Mouse (Mus musculus): Measurements from ENCODE around the gene Enpp3. TPM values are rescaled to one million over a fixed set of nuclear protein-coding genes. Genes with fewer than 3 reads are reported as not detected.

The Enpp3 gene
- polyA plus RNA-seq, 1 experiment from 2014 or later = 10.9 TPM

GRCm38 (mm10) chr10:24741229-24742198, 101.1 kb downstream of the Enpp3 start:
- H3K27ac ChIP-seq (ENCODE audit: low read depth) = no peak overlapping the region
- WGBS = 35% methylated on average over 7 of the region's 7 CpGs
- H3K27me3 ChIP-seq (replicated peaks; ENCODE audit: control insufficient read depth, insufficient read depth, low read length) = no peaks in the 10 kb centered on the region
- no peaks in the 10 kb centered on the region for H3K36me3 ChIP-seq (ENCODE audit: control insufficient read depth, insufficient read depth, low read length)
- H3K4me1 ChIP-seq (replicated peaks; ENCODE audit: control insufficient read depth, insufficient read depth, low read length) = no peaks in the 10 kb centered on the region
- H3K4me3 ChIP-seq (ENCODE audit: low read depth, low read length) = no peak overlapping the region
- H3K4me2 ChIP-seq (ENCODE audit: low read length) = no peak overlapping the region
- ATAC-seq (replicated peaks; ENCODE audit: low FRiP score, low TSS enrichment, low read depth) (peak; percentile 90), DNase-seq (ENCODE audit: low spot score) (no peak)
- H3K9me3 ChIP-seq (ENCODE audit: control insufficient read depth, low read length) = no peaks in the 10 kb centered on the region
- H3K9ac ChIP-seq (ENCODE audit: low read length) = no peak overlapping the region

DNA sequence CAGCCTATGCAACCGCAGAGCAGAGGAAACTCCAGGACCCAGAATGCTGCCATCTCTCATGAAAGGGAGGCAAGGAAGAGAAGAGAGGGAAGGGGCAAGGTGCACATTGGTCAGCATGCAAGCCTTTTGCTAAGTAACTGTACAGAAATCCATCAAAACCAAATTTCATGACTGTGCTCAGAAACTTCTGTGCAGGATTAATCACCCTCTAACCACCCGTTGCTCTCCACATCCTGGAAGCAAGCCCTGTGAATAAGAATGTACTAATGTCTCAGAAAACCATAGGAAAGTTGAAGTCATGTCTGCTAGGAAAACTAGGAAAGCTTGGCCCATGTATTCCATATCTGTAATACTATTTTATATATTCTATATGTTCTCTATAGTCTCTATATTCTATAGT, 103.5 kb downstream of the Enpp3 start:
- Histone ChIP-seq H3K36me3 (ENCODE audit: control insufficient read depth, insufficient read depth, low read length) (no peaks in the 10 kb centered on the region), H3K4me2 (ENCODE audit: low read length) (no peak overlapping the region), H3K27me3 (replicated peaks; ENCODE audit: control insufficient read depth, insufficient read depth, low read length) (no peaks in the 10 kb centered on the region), H3K4me3 (ENCODE audit: low read depth, low read length) (no peak overlapping the region), H3K27ac (ENCODE audit: low read depth) (no peak overlapping the region), H3K9ac (ENCODE audit: low read length) (no peak overlapping the region), H3K9me3 (ENCODE audit: control insufficient read depth, low read length) (0 out of 2 replicates have a peak, but pooled peaks cover 2% of the 10 kb centered on the region), H3K4me1 (replicated peaks; ENCODE audit: control insufficient read depth, insufficient read depth, low read length) (no peaks in the 10 kb centered on the region)
- DNase-seq (ENCODE audit: low spot score) (peak; percentile 48), ATAC-seq (replicated peaks; ENCODE audit: low FRiP score, low TSS enrichment, low read depth) (no peak)
- WGBS = 71% methylated on average over 2 of the region's 2 CpGs

GRCm38 (mm10) chr10:24738456-24738855, 104.2 kb downstream of the Enpp3 start:
- Histone ChIP-seq H3K27ac (ENCODE audit: low read depth) (no peak overlapping the region), H3K9me3 (ENCODE audit: control insufficient read depth, low read length) (0 out of 2 replicates have a peak, but pooled peaks cover 2% of the 10 kb centered on the region), H3K27me3 (replicated peaks; ENCODE audit: control insufficient read depth, insufficient read depth, low read length) (no peaks in the 10 kb centered on the region), H3K36me3 (ENCODE audit: control insufficient read depth, insufficient read depth, low read length) (no peaks in the 10 kb centered on the region), H3K4me2 (ENCODE audit: low read length) (no peak overlapping the region), H3K4me1 (replicated peaks; ENCODE audit: control insufficient read depth, insufficient read depth, low read length) (no peaks in the 10 kb centered on the region), H3K9ac (ENCODE audit: low read length) (no peak overlapping the region), H3K4me3 (ENCODE audit: low read depth, low read length) (no peak overlapping the region)
- 68% methylated on average over 2 of the region's 2 CpGs for WGBS
- DNase-seq (ENCODE audit: low spot score) = no peak
- no peak for ATAC-seq (replicated peaks; ENCODE audit: low FRiP score, low TSS enrichment, low read depth)

DNA sequence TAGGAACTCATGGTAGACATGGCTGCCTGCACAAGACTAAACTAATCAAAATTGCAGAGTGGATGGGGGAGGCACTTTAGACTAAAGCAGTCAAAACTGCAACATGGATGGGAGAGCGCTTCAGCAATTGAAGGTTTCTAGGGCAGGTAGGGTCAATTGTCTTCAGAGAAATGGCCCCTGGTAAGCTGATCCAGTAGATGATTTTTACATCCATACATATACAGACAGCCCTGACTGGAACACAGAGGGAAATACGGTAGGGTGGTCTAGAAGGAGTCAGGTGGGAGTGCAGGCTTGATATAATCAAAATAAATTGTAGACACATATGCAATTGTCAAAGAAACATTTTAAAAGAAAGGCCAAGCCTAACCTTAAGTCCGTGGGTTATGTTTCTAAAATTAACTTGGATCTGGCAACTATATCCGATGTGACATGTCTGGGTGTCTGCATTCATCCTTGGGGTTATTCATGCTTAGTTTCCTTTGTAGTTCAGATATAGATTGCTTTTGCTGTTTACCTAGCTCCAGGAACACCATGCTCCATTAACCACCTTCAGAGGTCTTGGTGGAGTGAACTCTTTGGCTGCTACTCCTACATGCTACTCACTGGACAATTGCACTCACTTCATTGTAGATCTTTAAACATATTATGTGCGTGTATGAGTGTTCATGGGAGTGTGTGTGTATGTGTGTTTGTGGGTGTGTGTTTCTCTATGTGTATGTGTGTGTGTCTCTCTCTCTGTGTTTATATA, 107.4 kb downstream of the Enpp3 start:
- no peaks in the 10 kb centered on the region for H3K27me3 ChIP-seq (replicated peaks; ENCODE audit: control insufficient read depth, insufficient read depth, low read length)
- 0 out of 2 replicates have a peak, but pooled peaks cover 2% of the 10 kb centered on the region for H3K9me3 ChIP-seq (ENCODE audit: control insufficient read depth, low read length)
- WGBS = 86% methylated on average over 5 of the region's 5 CpGs
- H3K4me3 ChIP-seq (ENCODE audit: low read depth, low read length) = no peak overlapping the region
- peak; percentile 35 for DNase-seq (ENCODE audit: low spot score)
- no peak overlapping the region for H3K27ac ChIP-seq (ENCODE audit: low read depth)
- no peaks in the 10 kb centered on the region for H3K36me3 ChIP-seq (ENCODE audit: control insufficient read depth, insufficient read depth, low read length)
- H3K4me2 ChIP-seq (ENCODE audit: low read length) = no peak overlapping the region
- no peak for ATAC-seq (replicated peaks; ENCODE audit: low FRiP score, low TSS enrichment, low read depth)
- no peak overlapping the region for H3K9ac ChIP-seq (ENCODE audit: low read length)
- H3K4me1 ChIP-seq (replicated peaks; ENCODE audit: control insufficient read depth, insufficient read depth, low read length) = peaks cover 11% of the 10 kb centered on the region

DNA sequence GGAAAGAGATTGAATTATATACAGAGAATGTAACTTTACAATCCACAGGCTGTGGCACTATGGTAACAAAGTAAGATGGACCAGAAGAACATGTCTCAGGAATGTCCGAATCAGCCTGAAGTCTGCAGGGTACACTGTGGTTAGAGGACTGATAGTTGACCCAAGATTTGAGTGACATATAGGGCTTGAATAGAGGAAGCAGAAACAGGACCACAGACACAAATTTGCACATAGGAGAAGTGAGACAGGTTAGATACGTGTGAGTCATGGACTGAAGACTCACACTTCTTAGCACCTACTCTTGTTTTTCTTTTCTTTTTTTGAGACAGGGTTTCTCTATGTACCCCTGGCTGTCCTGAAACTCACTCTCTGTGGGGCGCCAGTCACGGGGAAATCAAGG, 115.1 kb downstream of the Enpp3 start:
- DNase-seq (ENCODE audit: low spot score) (no peak), ATAC-seq (replicated peaks; ENCODE audit: low FRiP score, low TSS enrichment, low read depth) (no peak)
- WGBS = 88% methylated on average over 4 of the region's 4 CpGs
- H3K4me1 ChIP-seq (replicated peaks; ENCODE audit: control insufficient read depth, insufficient read depth, low read length) = peaks cover 11% of the 10 kb centered on the region
- H3K4me2 ChIP-seq (ENCODE audit: low read length) = no peak overlapping the region
- H3K9me3 ChIP-seq (ENCODE audit: control insufficient read depth, low read length) = no peaks in the 10 kb centered on the region
- no peaks in the 10 kb centered on the region for H3K36me3 ChIP-seq (ENCODE audit: control insufficient read depth, insufficient read depth, low read length)
- H3K27me3 ChIP-seq (replicated peaks; ENCODE audit: control insufficient read depth, insufficient read depth, low read length) = no peaks in the 10 kb centered on the region
- H3K9ac ChIP-seq (ENCODE audit: low read length) = no peak overlapping the region
- H3K4me3 ChIP-seq (ENCODE audit: low read depth, low read length) = no peak overlapping the region
- no peak overlapping the region for H3K27ac ChIP-seq (ENCODE audit: low read depth)

DNA sequence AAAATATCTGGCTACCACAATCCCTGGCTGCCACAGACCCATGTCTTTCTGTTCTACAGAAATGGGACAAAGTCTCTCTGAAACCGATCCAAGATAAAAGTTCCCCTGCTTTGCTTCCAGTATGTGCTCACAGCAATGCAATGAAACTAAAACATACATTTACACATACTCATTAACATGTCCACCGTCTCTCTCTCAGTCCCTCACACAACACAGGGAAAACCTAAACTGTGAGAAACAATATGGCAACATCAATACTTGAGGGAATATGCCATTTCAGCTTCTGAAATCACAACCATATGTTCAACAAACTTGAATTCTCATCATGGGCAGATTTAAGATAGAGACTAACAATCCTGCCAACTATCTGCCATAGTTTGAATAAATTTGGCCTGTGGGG, 117.4 kb downstream of the Enpp3 start:
- DNase-seq (ENCODE audit: low spot score) (no peak), ATAC-seq (replicated peaks; ENCODE audit: low FRiP score, low TSS enrichment, low read depth) (no peak)
- Histone ChIP-seq H3K4me3 (ENCODE audit: low read depth, low read length) (no peak overlapping the region), H3K9ac (ENCODE audit: low read length) (no peak overlapping the region), H3K4me2 (ENCODE audit: low read length) (no peak overlapping the region), H3K9me3 (ENCODE audit: control insufficient read depth, low read length) (no peaks in the 10 kb centered on the region), H3K27ac (ENCODE audit: low read depth) (no peak overlapping the region), H3K36me3 (ENCODE audit: control insufficient read depth, insufficient read depth, low read length) (no peaks in the 10 kb centered on the region), H3K27me3 (replicated peaks; ENCODE audit: control insufficient read depth, insufficient read depth, low read length) (no peaks in the 10 kb centered on the region), H3K4me1 (replicated peaks; ENCODE audit: control insufficient read depth, insufficient read depth, low read length) (no peaks in the 10 kb centered on the region)
- WGBS = 95% methylated on average over 2 of the region's 2 CpGs

Other genes starting within 250 kb of the Enpp3 start
- 11.5 and 14.7 TPM in 2 replicates for gene Ccn2, start 247.4 kb downstream of the Enpp3 start, polyA plus RNA-seq (2014; fragmentation: Nextera tagmentation; extraction: Ambion mirVana)
- 9.6 and 10.5 TPM in 2 replicates for gene Enpp1, start 130.7 kb downstream of the Enpp3 start, polyA plus RNA-seq (2014; fragmentation: Nextera tagmentation; extraction: Ambion mirVana)
- 22.6 and 26.6 TPM in 2 replicates for gene Med23, start 27.2 kb upstream of the Enpp3 start, polyA plus RNA-seq (2014; fragmentation: Nextera tagmentation; extraction: Ambion mirVana)
- 4.3 and 4.8 TPM in 2 replicates for gene Arg1, start 84.7 kb upstream of the Enpp3 start, polyA plus RNA-seq (2014; fragmentation: Nextera tagmentation; extraction: Ambion mirVana)